Mouse (Mus musculus) lung, adult 2 months (tissue): ENCODE measurements around the gene Sphkap. TPM values are rescaled to one million over a fixed set of nuclear protein-coding genes. Genes with fewer than 3 reads are reported as not detected.

Source experiments
- DNase-seq: peaks from one replicate; pipeline ENCODE4 v3.0.0; 2022
- H3K4me1 ChIP-seq: fragments of 200-500 bp; 2 replicates; pipeline ENCODE4 v1.6.1; 2011; ENCODE audit warnings: low read length; ENCODE audit not compliant: control insufficient read depth, insufficient read depth
- H3K4me3 ChIP-seq: fragments of 200-500 bp; replicated peaks from 2 replicates; pipeline ENCODE3; 2011; ENCODE audit warnings: low read depth, mild to moderate bottlenecking, control low read depth, low read length; ENCODE audit errors: extremely low read depth
- CTCF ChIP-seq: fragments of 200-500 bp; IDR thresholded peaks from 2 replicates; pipeline ENCODE4 v1.5.1; 2011; ENCODE audit warnings: mild to moderate bottlenecking, low read length, control low read depth; ENCODE audit not compliant: insufficient read depth
- POLR2A ChIP-seq: fragments of 200-500 bp; IDR thresholded peaks from 2 replicates; pipeline ENCODE4 v1.6.1; 2011; ENCODE audit warnings: low read depth, mild to moderate bottlenecking, control low read depth, low read length, borderline replicate concordance; ENCODE audit errors: extremely low read depth
- WGBS: fragments of 180-500 bp; shearing (Covaris S2); methylation state at CpG from one replicate; pipeline ENCODE4 v1.1.7; 2018; 5-methylcytosine and 5-hydroxymethylcytosine counted together
- polyA plus RNA-seq: library from polyadenylated mRNA; depleted of rRNA; stranded (reverse); fragments of >200 nt; gene quantifications from 2 replicates; pipeline ENCODE4 v1.2.3, GENCODE M21; 2012; rRNA removed

The Sphkap gene
- 0.77 and 1.2 TPM in 2 replicates for polyA plus RNA-seq

GRCm38 (mm10) chr1:83408021-83408464, at the start of gene Sphkap:
Sphkap (minus strand) TSS chr1:83408200.
- no peak within 1 kb of the TSS for H3K4me3 ChIP-seq
- no peaks in the 10 kb centered on the region for H3K4me1 ChIP-seq
- WGBS, result 2% methylated on average over 16 of the region's 16 CpGs
- TF ChIP-seq POLR2A, result no peak
- TF ChIP-seq CTCF, result no peak
- no peak for DNase-seq

GRCm38 (mm10) chr1:83451291-83451690, 43.3 kb upstream of the Sphkap start:
- DNase-seq, result no peak
- TF ChIP-seq POLR2A, result no peak
- TF ChIP-seq CTCF, result no peak
- Histone ChIP-seq H3K4me3 (no peak overlapping the region), H3K4me1 (no peaks in the 10 kb centered on the region)
- 58% methylated on average over 5 of the region's 5 CpGs for WGBS

- Histone ChIP-seq H3K4me1 (no peaks in the 10 kb centered on the region), H3K4me3 (no peak overlapping the region)
- 92% methylated on average over 2 of the region's 2 CpGs for WGBS
- TF ChIP-seq POLR2A (no peak), CTCF (no peak)
- DNase-seq, result no peak
Measured at GRCm38 (mm10) chr1:83440422-83440821, 32.4 kb upstream of the Sphkap start.

- DNase-seq, result no peak
- Histone ChIP-seq H3K4me1 (no peaks in the 10 kb centered on the region), H3K4me3 (no peak overlapping the region)
- 90% methylated on average over 3 of the region's 3 CpGs for WGBS
- TF ChIP-seq CTCF (no peak), POLR2A (no peak)
Measured at GRCm38 (mm10) chr1:83433932-83434331, 25.9 kb upstream of the Sphkap start.

- no peak for DNase-seq
- TF ChIP-seq CTCF (no peak), POLR2A (no peak)
- Histone ChIP-seq H3K4me3 (no peak overlapping the region), H3K4me1 (no peaks in the 10 kb centered on the region)
Measured at GRCm38 (mm10) chr1:83429866-83430265, 21.9 kb upstream of the Sphkap start.

- Histone ChIP-seq H3K4me3 (no peak overlapping the region), H3K4me1 (no peaks in the 10 kb centered on the region)
- DNase-seq, result no peak
- 5% methylated on average over 11 of the region's 11 CpGs for WGBS
- TF ChIP-seq POLR2A (no peak), CTCF (no peak)
Measured at GRCm38 (mm10) chr1:83407616-83408015, 384 bp downstream of the Sphkap start.

- Histone ChIP-seq H3K4me3 (no peak overlapping the region), H3K4me1 (no peaks in the 10 kb centered on the region)
- TF ChIP-seq CTCF (no peak), POLR2A (no peak)
- no peak for DNase-seq
- 19% methylated on average over 8 of the region's 8 CpGs for WGBS
Measured at GRCm38 (mm10) chr1:83406882-83407549, 984 bp downstream of the Sphkap start.

- no peak for TF ChIP-seq POLR2A
- no peak for TF ChIP-seq CTCF
- DNase-seq, result no peak
- Histone ChIP-seq H3K4me1 (no peaks in the 10 kb centered on the region), H3K4me3 (no peak overlapping the region)
- 84% methylated on average over 1 of the region's 1 CpGs for WGBS
Measured at GRCm38 (mm10) chr1:83401079-83401478, 6.9 kb downstream of the Sphkap start.

GRCm38 (mm10) chr1:83396284-83396683, 11.7 kb downstream of the Sphkap start:
- TF ChIP-seq CTCF (no peak), POLR2A (no peak)
- 81% methylated on average over 2 of the region's 2 CpGs for WGBS
- no peak for DNase-seq
- Histone ChIP-seq H3K4me3 (no peak overlapping the region), H3K4me1 (no peaks in the 10 kb centered on the region)

GRCm38 (mm10) chr1:83395559-83395958, 12.4 kb downstream of the Sphkap start:
- WGBS, result 34% methylated on average over 5 of the region's 5 CpGs
- TF ChIP-seq CTCF (no peak), POLR2A (no peak)
- H3K4me1 ChIP-seq, result no peaks in the 10 kb centered on the region
- no peak for DNase-seq
- no peak overlapping the region for H3K4me3 ChIP-seq
